ENCODE assay signal across 11 mouse cellular contexts in genomic region chr4:15481514-15481913, GRCm38 (mm10).
DNase-seq lines count a peak whose midpoint lies in the region; ATAC-seq and TF ChIP-seq lines count a peak whose summit lies in the region.
"Had no signal": no experiment of that assay in that cellular context is flagged by ENCODE, and none has a peak within 500 bp of the region (broad histone marks: within the 10 kb centered on the region; RNA-seq: fewer than 3 reads in every experiment).

No protein-coding gene starts in this region.

- no peak for TF ChIP-seq CTCF in stomach, postnatal 0 days (IDR thresholded peaks at IDR 0.05; ENCODE audit: low read depth)
- TF ChIP-seq CTCF in thymus, adult 2 months (IDR thresholded peaks at IDR 0.05; ENCODE audit: borderline replicate concordance, control insufficient read depth, extremely low read depth, insufficient read depth, low read length, poor library complexity): no peak

- no peaks in the 10 kb centered on the region for H3K36me3 ChIP-seq in hindbrain, embryonic 14.5 days (replicated peaks; ENCODE audit: control insufficient read depth, insufficient read depth)
- no peaks in the 10 kb centered on the region for H3K36me3 ChIP-seq in hindbrain, embryonic 11.5 days (ENCODE audit: control insufficient read depth, insufficient read depth, low read length)
- H3K36me3 ChIP-seq in kidney, embryonic 14.5 days (ENCODE audit: control insufficient read depth, insufficient read depth, low read length): no peaks in the 10 kb centered on the region
- no peaks in the 10 kb centered on the region for H3K36me3 ChIP-seq in stomach, postnatal 0 days (ENCODE audit: control insufficient read depth, insufficient read depth, low read length)
- H3K36me3 ChIP-seq in thymus, adult 2 months (ENCODE audit: control insufficient read depth, insufficient read depth, low read length): no peaks in the 10 kb centered on the region
- H3K36me3 ChIP-seq: heart, embryonic 13.5 days had no signal

- ATAC-seq in hindbrain, embryonic 14.5 days (ENCODE audit: low FRiP score): peak; percentile 46; the same call in 1 of the 2 replicates
- ATAC-seq in hindbrain, embryonic 11.5 days (ENCODE audit: low FRiP score): no peak
- ATAC-seq in kidney, embryonic 14.5 days (ENCODE audit: low FRiP score, low TSS enrichment): 0 out of 2 replicates have a peak, but pooled peaks have one; percentile 35
- ATAC-seq in stomach, postnatal 0 days (ENCODE audit: low FRiP score, low TSS enrichment): peak; percentile 71; the same call in 1 of the 2 replicates

- no peaks in the 10 kb centered on the region for H3K27me3 ChIP-seq in hindbrain, embryonic 14.5 days (ENCODE audit: control insufficient read depth, insufficient read depth, low read length)
- no peaks in the 10 kb centered on the region for H3K27me3 ChIP-seq in hindbrain, embryonic 11.5 days (ENCODE audit: control insufficient read depth, insufficient read depth, low read length)
- H3K27me3 ChIP-seq in kidney, embryonic 14.5 days (ENCODE audit: control insufficient read depth, insufficient read depth, low read length): no peaks in the 10 kb centered on the region
- no peaks in the 10 kb centered on the region for H3K27me3 ChIP-seq in stomach, postnatal 0 days (ENCODE audit: control insufficient read depth, insufficient read depth, low read length)
- no peaks in the 10 kb centered on the region for H3K27me3 ChIP-seq in thymus, adult 2 months (ENCODE audit: control insufficient read depth, insufficient read depth, low read length)
- H3K27me3 ChIP-seq: heart, embryonic 13.5 days; megakaryocyte, embryonic 14.5 days had no signal

- H3K27ac ChIP-seq in hindbrain, embryonic 14.5 days: no peak overlapping the region
- no peak overlapping the region for H3K27ac ChIP-seq in hindbrain, embryonic 11.5 days (ENCODE audit: low read depth, low read length)
- H3K27ac ChIP-seq in kidney, embryonic 14.5 days (ENCODE audit: low read depth, low read length): no peak overlapping the region
- no peak overlapping the region for H3K27ac ChIP-seq in stomach, postnatal 0 days (replicated peaks)
- H3K27ac ChIP-seq in thymus, adult 2 months (ENCODE audit: control insufficient read depth, insufficient read depth, low read length): no peak overlapping the region
- H3K27ac ChIP-seq: heart, embryonic 13.5 days; layer of hippocampus, adult 2 months had no signal

- H3K4me1 ChIP-seq in hindbrain, embryonic 14.5 days (replicated peaks; ENCODE audit: control insufficient read depth, insufficient read depth, low read length): no peaks in the 10 kb centered on the region
- H3K4me1 ChIP-seq in hindbrain, embryonic 11.5 days (replicated peaks; ENCODE audit: control insufficient read depth, insufficient read depth, low read length): no peaks in the 10 kb centered on the region
- H3K4me1 ChIP-seq in kidney, embryonic 14.5 days (ENCODE audit: control insufficient read depth, insufficient read depth, low read length): no peaks in the 10 kb centered on the region
- no peaks in the 10 kb centered on the region for H3K4me1 ChIP-seq in stomach, postnatal 0 days (replicated peaks; ENCODE audit: control insufficient read depth, insufficient read depth)
- no peaks in the 10 kb centered on the region for H3K4me1 ChIP-seq in thymus, adult 2 months (replicated peaks; ENCODE audit: control insufficient read depth, insufficient read depth, low read length)
- H3K4me1 ChIP-seq: heart, embryonic 13.5 days; megakaryocyte, embryonic 14.5 days had no signal

- H3K4me3 ChIP-seq in hindbrain, embryonic 14.5 days (replicated peaks; ENCODE audit: low read length): no peak overlapping the region
- no peak overlapping the region for H3K4me3 ChIP-seq in hindbrain, embryonic 11.5 days (ENCODE audit: low read depth, low read length)
- no peak overlapping the region for H3K4me3 ChIP-seq in kidney, embryonic 14.5 days (ENCODE audit: low read length)
- H3K4me3 ChIP-seq in stomach, postnatal 0 days (ENCODE audit: low read depth, low read length): no peak overlapping the region
- no peak overlapping the region for H3K4me3 ChIP-seq in thymus, adult 2 months (ENCODE audit: control insufficient read depth, insufficient read depth, low read length)
- H3K4me3 ChIP-seq: heart, embryonic 13.5 days; layer of hippocampus, adult 2 months; megakaryocyte, embryonic 14.5 days had no signal

- H3K4me2 ChIP-seq in hindbrain, embryonic 14.5 days (replicated peaks): no peak overlapping the region
- no peak overlapping the region for H3K4me2 ChIP-seq in hindbrain, embryonic 11.5 days (replicated peaks; ENCODE audit: low read depth, low read length)
- no peak overlapping the region for H3K4me2 ChIP-seq in kidney, embryonic 14.5 days (replicated peaks; ENCODE audit: low read depth, low read length)
- no peak overlapping the region for H3K4me2 ChIP-seq in stomach, postnatal 0 days (replicated peaks; ENCODE audit: low read depth)
- H3K4me2 ChIP-seq: heart, embryonic 13.5 days had no signal

- TF ChIP-seq EP300 in stomach, postnatal 0 days (optimal IDR thresholded peaks at IDR 0.05): no peak

- H3K9me3 ChIP-seq in hindbrain, embryonic 14.5 days (ENCODE audit: control insufficient read depth, low read length): no peaks in the 10 kb centered on the region
- no peaks in the 10 kb centered on the region for H3K9me3 ChIP-seq in hindbrain, embryonic 11.5 days (ENCODE audit: control insufficient read depth, low read length)
- H3K9me3 ChIP-seq in kidney, embryonic 14.5 days (ENCODE audit: control insufficient read depth, low read length): no peaks in the 10 kb centered on the region
- H3K9me3 ChIP-seq in stomach, postnatal 0 days (ENCODE audit: control insufficient read depth, low read length): no peaks in the 10 kb centered on the region
- H3K9me3 ChIP-seq: heart, embryonic 13.5 days; megakaryocyte, embryonic 14.5 days had no signal

- peak; percentile 40 for DNase-seq in hindbrain, embryonic 14.5 days (ENCODE audit: low spot score)
- DNase-seq in hindbrain, embryonic 11.5 days (ENCODE audit: low spot score): no peak
- DNase-seq in urinary bladder, postnatal 14 days (ENCODE audit: low spot score): peak; percentile 6
- no peak for DNase-seq in urinary bladder, postnatal 10 days (ENCODE audit: low spot score)
- DNase-seq in stomach, postnatal 0 days (ENCODE audit: low spot score): peak; percentile 51
- no peak for DNase-seq in thymus, postnatal 10 days (ENCODE audit: low spot score in 2 of 2)
- DNase-seq in thymus, adult 2 months: no peak

- no peak for TF ChIP-seq POLR2A in thymus, adult 2 months (IDR thresholded peaks at IDR 0.05; ENCODE audit: control insufficient read depth, extremely low read depth, insufficient read depth, low read length, poor library complexity)

- H3K9ac ChIP-seq in hindbrain, embryonic 14.5 days: no peak overlapping the region
- H3K9ac ChIP-seq in hindbrain, embryonic 11.5 days (ENCODE audit: low read depth, low read length): no peak overlapping the region
- no peak overlapping the region for H3K9ac ChIP-seq in kidney, embryonic 14.5 days (ENCODE audit: low read depth, low read length)
- no peak overlapping the region for H3K9ac ChIP-seq in stomach, postnatal 0 days (ENCODE audit: low read length)
- H3K9ac ChIP-seq: heart, embryonic 13.5 days had no signal

- WGBS in hindbrain, embryonic 14.5 days: 68% methylated on average over 1 of the region's 1 CpGs
- 77% methylated on average over 1 of the region's 1 CpGs for WGBS in hindbrain, embryonic 11.5 days
- 44% methylated on average over 1 of the region's 1 CpGs for WGBS in kidney, embryonic 14.5 days
- WGBS in stomach, postnatal 0 days: 10% methylated on average over 1 of the region's 1 CpGs
- 50% methylated on average over 1 of the region's 1 CpGs for WGBS in thymus, adult 2 months

Comparison
In these comparisons a context has a peak if more than half of its experiments do, and no peak if none do; other contexts are left out.
1. DNase-seq: peak in hindbrain, embryonic 14.5 days (single experiment), urinary bladder, postnatal 14 days (single experiment) and stomach, postnatal 0 days (single experiment); none in hindbrain, embryonic 11.5 days (single experiment), urinary bladder, postnatal 10 days (single experiment), thymus, postnatal 10 days (0 of 2) and thymus, adult 2 months (single experiment).